ENCODE assay signal across 11 mouse cellular contexts in genomic region chr16:10844319-10844670, GRCm38 (mm10). TPM values are rescaled to one million over a fixed set of nuclear protein-coding genes. Genes with fewer than 3 reads are reported as not detected.
DNase-seq lines count a peak whose midpoint lies in the region; ATAC-seq and TF ChIP-seq lines count a peak whose summit lies in the region.
"Had no signal": no experiment of that assay in that cellular context is flagged by ENCODE, and none has a peak within 500 bp of the region (broad histone marks: within the 10 kb centered on the region; RNA-seq: fewer than 3 reads in every experiment).

No protein-coding gene starts in this region.

- peak overlapping the region; percentile 68 for H3K9ac ChIP-seq in heart, embryonic 13.5 days
- H3K9ac ChIP-seq in stomach, embryonic 15.5 days = no peak overlapping the region

- DNase-seq in heart, postnatal 4 days = no peak
- DNase-seq in spleen, adult 2 months (ENCODE audit: low read depth in 1 of 2, low spot score in 2 of 2) = no peak
- no peak for DNase-seq in spleen, postnatal 36 days (ENCODE audit: low spot score in 2 of 2)
- DNase-seq in limb, embryonic 10.5 days (ENCODE audit: low spot score) = no peak
- no peak for DNase-seq in embryo, embryonic 11 days
- no peak for DNase-seq in lung, postnatal 4 days

- WGBS in heart, embryonic 13.5 days = 39% methylated on average over 6 of the region's 6 CpGs
- 8% methylated on average over 6 of the region's 6 CpGs for WGBS in spleen, adult 2 months
- WGBS in limb, embryonic 10.5 days = 67% methylated on average over 6 of the region's 6 CpGs
- 40% methylated on average over 6 of the region's 6 CpGs for WGBS in stomach, embryonic 15.5 days

- peaks cover 52% of the 10 kb centered on the region for H3K4me1 ChIP-seq in heart, embryonic 13.5 days
- H3K4me1 ChIP-seq in spleen, adult 2 months (ENCODE audit: control insufficient read depth, insufficient read depth, insufficient read length) = peaks cover 22% of the 10 kb centered on the region; the same call in 1 of the 2 replicates
- H3K4me1 ChIP-seq in limb, embryonic 10.5 days = peaks cover 37% of the 10 kb centered on the region
- peaks cover 20% of the 10 kb centered on the region for H3K4me1 ChIP-seq in stomach, embryonic 15.5 days

- ATAC-seq in heart, embryonic 13.5 days (ENCODE audit: extremely low read depth, insufficient number of reproducible peaks, low FRiP score, low TSS enrichment) = no peak
- ATAC-seq in stomach, embryonic 15.5 days (ENCODE audit: insufficient read depth, low FRiP score, low read depth) = no peak

- peak overlapping the region; percentile 72 for H3K4me2 ChIP-seq in heart, embryonic 13.5 days
- H3K4me2 ChIP-seq in stomach, embryonic 15.5 days = peak overlapping the region; percentile 58

- H3K36me3 ChIP-seq in heart, embryonic 13.5 days = peaks cover 6% of the 10 kb centered on the region; the same call in 1 of the 2 replicates
- no peaks in the 10 kb centered on the region for H3K36me3 ChIP-seq in spleen, adult 2 months (ENCODE audit: control insufficient read depth, insufficient read depth, low read length)
- peaks cover 24% of the 10 kb centered on the region for H3K36me3 ChIP-seq in limb, embryonic 10.5 days
- no peaks in the 10 kb centered on the region for H3K36me3 ChIP-seq in stomach, embryonic 15.5 days

- H3K4me3 ChIP-seq in heart, embryonic 13.5 days = peak overlapping the region; percentile 45
- H3K4me3 ChIP-seq in spleen, adult 2 months (ENCODE audit: extremely low read depth, insufficient read depth, insufficient read length) = peak overlapping the region; percentile 15; the same call in 1 of the 2 replicates
- peak overlapping the region; percentile 37 for H3K4me3 ChIP-seq in limb, embryonic 10.5 days
- peak overlapping the region; percentile 19 for H3K4me3 ChIP-seq in stomach, embryonic 15.5 days (replicated peaks)

- no peak for TF ChIP-seq CTCF in spleen, adult 2 months (IDR thresholded peaks at IDR 0.05; ENCODE audit: extremely low read depth, insufficient read depth, insufficient read length, insufficient replicate concordance)

- peak overlapping the region; percentile 87 for H3K27ac ChIP-seq in heart, embryonic 13.5 days (replicated peaks)
- peak overlapping the region; percentile 75 for H3K27ac ChIP-seq in spleen, adult 2 months (ENCODE audit: insufficient read depth, low read length)
- peak overlapping the region; percentile 70 for H3K27ac ChIP-seq in limb, embryonic 10.5 days
- peak overlapping the region; percentile 40 for H3K27ac ChIP-seq in stomach, embryonic 15.5 days

- H3K9me3 ChIP-seq in heart, embryonic 13.5 days = no peaks in the 10 kb centered on the region
- H3K9me3 ChIP-seq in limb, embryonic 10.5 days (replicated peaks) = no peaks in the 10 kb centered on the region
- H3K9me3 ChIP-seq in stomach, embryonic 15.5 days = no peaks in the 10 kb centered on the region

- TF ChIP-seq POLR2A in spleen, adult 2 months (IDR thresholded peaks at IDR 0.05; ENCODE audit: low read depth, low read length) = no peak

- H3K27me3 ChIP-seq in heart, embryonic 13.5 days (replicated peaks) = no peaks in the 10 kb centered on the region
- H3K27me3 ChIP-seq in spleen, adult 2 months (ENCODE audit: control insufficient read depth, insufficient read depth, low read length) = no peaks in the 10 kb centered on the region
- no peaks in the 10 kb centered on the region for H3K27me3 ChIP-seq in limb, embryonic 10.5 days (ENCODE audit: low read depth, poor library complexity, severe bottlenecking)
- no peaks in the 10 kb centered on the region for H3K27me3 ChIP-seq in stomach, embryonic 15.5 days (replicated peaks)

RNA-seq across cellular contexts. Expression of gene Rmi2, which starts 9.4 kb away (rescaled TPM):
- 2.8 and 3.9 TPM in 2 replicates for polyA plus RNA-seq in heart, embryonic 13.5 days (2015; fragmentation: Nextera tagmentation; extraction: Ambion mirVana)
- 1 to 10 TPM; 5.1 to 5.5 TPM for total RNA-seq in heart, postnatal 4 days (2021)
- 1.9 and 6.8 TPM in 2 replicates for polyA plus RNA-seq in spleen, adult 2 months (2012; rRNA removed)
- polyA plus RNA-seq in limb, embryonic 10.5 days (2016; fragmentation: Nextera tagmentation; extraction: Ambion mirVana) = 4.2 and 4.8 TPM in 2 replicates
- polyA plus RNA-seq in stomach, embryonic 15.5 days (2015; fragmentation: Nextera tagmentation; extraction: Ambion mirVana) = 3.4 and 3.7 TPM in 2 replicates

RNA-seq across cellular contexts. Expression of gene Gm11172, which starts 31.6 kb away (rescaled TPM):
- not detected in 2 replicates for polyA plus RNA-seq in heart, embryonic 13.5 days (2015; fragmentation: Nextera tagmentation; extraction: Ambion mirVana)
- not detected for total RNA-seq in heart, postnatal 4 days (2021)
- polyA plus RNA-seq in spleen, adult 2 months (2012; rRNA removed) = not detected in 2 replicates
- not detected in 2 replicates for polyA plus RNA-seq in limb, embryonic 10.5 days (2016; fragmentation: Nextera tagmentation; extraction: Ambion mirVana)
- not detected in 2 replicates for polyA plus RNA-seq in stomach, embryonic 15.5 days (2015; fragmentation: Nextera tagmentation; extraction: Ambion mirVana)
- total RNA-seq: adrenal gland, postnatal 36 days; neutrophil, adult 5-6 weeks had no signal
- polyA plus RNA-seq: thymus, postnatal 0 days had no signal

RNA-seq across cellular contexts. Expression of gene Prm1, which starts 38.7 kb away (rescaled TPM):
- polyA plus RNA-seq in heart, embryonic 13.5 days (2015; fragmentation: Nextera tagmentation; extraction: Ambion mirVana) = 0.36 TPM in 1 of 2 replicates, not detected in the other
- total RNA-seq in heart, postnatal 4 days (2021) = not detected
- polyA plus RNA-seq in spleen, adult 2 months (2012; rRNA removed) = 0.47 TPM in 1 of 2 replicates, not detected in the other
- not detected in 2 replicates for polyA plus RNA-seq in limb, embryonic 10.5 days (2016; fragmentation: Nextera tagmentation; extraction: Ambion mirVana)
- polyA plus RNA-seq in stomach, embryonic 15.5 days (2015; fragmentation: Nextera tagmentation; extraction: Ambion mirVana) = not detected in 2 replicates
- total RNA-seq: adrenal gland, postnatal 36 days; neutrophil, adult 5-6 weeks had no signal

RNA-seq across cellular contexts. Expression of gene Prm2, which starts 48.4 kb away (rescaled TPM):
- not detected in 2 replicates for polyA plus RNA-seq in heart, embryonic 13.5 days (2015; fragmentation: Nextera tagmentation; extraction: Ambion mirVana)
- not detected for total RNA-seq in heart, postnatal 4 days (2021)
- polyA plus RNA-seq in spleen, adult 2 months (2012; rRNA removed) = not detected in 2 replicates
- polyA plus RNA-seq in limb, embryonic 10.5 days (2016; fragmentation: Nextera tagmentation; extraction: Ambion mirVana) = not detected in 2 replicates
- not detected in 2 replicates for polyA plus RNA-seq in stomach, embryonic 15.5 days (2015; fragmentation: Nextera tagmentation; extraction: Ambion mirVana)
- total RNA-seq: adrenal gland, postnatal 36 days; neutrophil, adult 5-6 weeks had no signal
- polyA plus RNA-seq: thymus, postnatal 0 days had no signal

RNA-seq across cellular contexts. Expression of gene Prm3, which starts 53.6 kb away (rescaled TPM):
- polyA plus RNA-seq in heart, embryonic 13.5 days (2015; fragmentation: Nextera tagmentation; extraction: Ambion mirVana) = not detected in 2 replicates
- total RNA-seq in heart, postnatal 4 days (2021) = not detected
- polyA plus RNA-seq in spleen, adult 2 months (2012; rRNA removed) = not detected in 2 replicates
- not detected in 2 replicates for polyA plus RNA-seq in limb, embryonic 10.5 days (2016; fragmentation: Nextera tagmentation; extraction: Ambion mirVana)
- polyA plus RNA-seq in stomach, embryonic 15.5 days (2015; fragmentation: Nextera tagmentation; extraction: Ambion mirVana) = not detected in 2 replicates
- total RNA-seq: adrenal gland, postnatal 36 days; neutrophil, adult 5-6 weeks had no signal
- polyA plus RNA-seq: thymus, postnatal 0 days had no signal
